Mouse (Mus musculus): Measurements from ENCODE around the gene Rps12.
"Not testable (repeated sequence)": the region's sequence is repeated elsewhere in the genome, so short reads cannot be mapped to it uniquely, and the experiment has no call there.

The Rps12 gene

DNA sequence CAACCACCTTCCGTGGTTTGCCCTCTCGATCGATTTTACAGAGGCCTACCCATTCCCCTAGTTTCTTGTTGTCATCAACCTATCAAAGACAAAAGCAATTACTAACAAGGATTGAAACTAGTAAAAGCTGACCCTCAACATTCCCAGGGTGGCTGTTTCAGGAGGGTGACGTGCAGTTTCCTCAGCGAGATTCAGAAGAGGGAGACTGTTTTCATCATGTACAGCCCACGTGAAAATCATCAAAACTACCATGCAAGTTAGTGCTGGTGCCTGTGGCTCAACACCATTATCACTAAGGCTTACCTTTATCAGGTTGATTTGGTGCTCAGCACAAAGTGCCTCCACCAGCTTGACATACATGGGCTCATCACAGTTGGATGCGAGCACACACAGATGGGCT, 1.5 kb downstream of the Rps12 start:
- not testable (repeated sequence) for DNase-seq (ENCODE audit: low read depth, low spot score)

DNA sequence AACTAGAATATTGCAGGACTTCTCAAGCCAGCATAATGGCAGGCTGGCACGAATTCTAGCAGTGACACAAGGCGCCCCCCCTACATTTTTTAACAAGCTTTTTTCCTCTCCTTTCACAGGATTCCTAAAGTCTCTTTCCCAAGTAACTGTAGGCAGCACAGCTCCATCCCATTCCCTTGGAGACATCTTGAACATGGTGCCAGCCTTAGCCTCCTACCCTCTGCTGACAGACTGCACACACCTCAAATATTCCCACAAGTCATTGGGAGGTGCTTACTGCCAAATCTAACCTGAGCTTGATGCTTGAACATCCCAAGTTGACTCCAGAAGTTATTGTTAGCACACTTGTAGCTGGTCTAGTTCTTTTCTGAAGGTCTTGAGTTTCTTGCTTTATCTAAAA, 3.0 kb downstream of the Rps12 start:
- no peak for DNase-seq (ENCODE audit: low read depth, low spot score)

DNA sequence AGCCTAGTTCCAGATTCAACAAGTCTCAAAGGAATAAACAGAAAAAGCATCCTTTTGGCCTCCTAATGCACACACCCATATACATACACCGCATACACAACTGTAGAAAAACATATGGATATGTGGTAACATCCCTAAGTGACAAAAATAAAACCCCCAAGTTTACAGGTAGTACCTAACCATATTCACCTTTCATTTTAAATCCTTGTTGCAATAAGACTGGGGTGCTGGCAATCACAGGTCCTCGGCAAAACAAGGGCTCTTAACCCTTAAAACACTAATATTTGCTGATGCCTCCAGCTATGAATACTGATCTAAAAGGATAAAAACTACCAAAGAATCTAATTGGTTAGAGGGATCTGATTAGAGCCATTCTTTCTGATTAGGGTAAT, 3.6 kb downstream of the Rps12 start:
- no peak for DNase-seq (ENCODE audit: low read depth, low spot score)

DNA sequence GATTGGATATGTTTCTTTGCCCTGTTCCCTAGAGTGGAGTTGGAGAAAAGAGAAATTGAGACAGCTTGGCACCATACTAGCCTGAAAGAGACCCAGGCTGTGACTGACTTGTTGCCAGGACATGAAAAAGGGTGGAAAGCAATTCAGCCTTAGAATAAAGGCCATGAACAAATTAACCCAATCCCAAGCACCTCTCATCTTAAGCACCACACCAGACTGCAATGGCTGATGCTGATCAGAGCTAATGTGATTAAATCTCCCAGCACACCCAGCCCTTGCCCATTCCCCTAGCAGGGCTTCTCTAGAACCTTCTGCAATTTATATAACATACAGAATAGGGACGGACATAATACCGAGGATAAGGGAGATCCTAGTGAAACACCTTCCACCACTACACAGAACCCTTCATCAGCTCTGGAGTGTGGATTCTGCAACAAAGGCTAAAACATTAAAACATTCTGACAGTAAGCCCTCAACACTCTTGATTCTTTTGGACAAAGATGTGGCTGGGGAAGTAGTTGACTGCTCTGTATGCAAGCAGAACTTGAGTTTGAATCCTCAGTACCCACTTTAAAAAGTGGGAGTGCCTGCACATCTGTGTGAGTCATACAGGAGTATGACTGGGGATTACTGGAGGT, 4.1 kb downstream of the Rps12 start:
- no peak for DNase-seq (ENCODE audit: low read depth, low spot score)

DNA sequence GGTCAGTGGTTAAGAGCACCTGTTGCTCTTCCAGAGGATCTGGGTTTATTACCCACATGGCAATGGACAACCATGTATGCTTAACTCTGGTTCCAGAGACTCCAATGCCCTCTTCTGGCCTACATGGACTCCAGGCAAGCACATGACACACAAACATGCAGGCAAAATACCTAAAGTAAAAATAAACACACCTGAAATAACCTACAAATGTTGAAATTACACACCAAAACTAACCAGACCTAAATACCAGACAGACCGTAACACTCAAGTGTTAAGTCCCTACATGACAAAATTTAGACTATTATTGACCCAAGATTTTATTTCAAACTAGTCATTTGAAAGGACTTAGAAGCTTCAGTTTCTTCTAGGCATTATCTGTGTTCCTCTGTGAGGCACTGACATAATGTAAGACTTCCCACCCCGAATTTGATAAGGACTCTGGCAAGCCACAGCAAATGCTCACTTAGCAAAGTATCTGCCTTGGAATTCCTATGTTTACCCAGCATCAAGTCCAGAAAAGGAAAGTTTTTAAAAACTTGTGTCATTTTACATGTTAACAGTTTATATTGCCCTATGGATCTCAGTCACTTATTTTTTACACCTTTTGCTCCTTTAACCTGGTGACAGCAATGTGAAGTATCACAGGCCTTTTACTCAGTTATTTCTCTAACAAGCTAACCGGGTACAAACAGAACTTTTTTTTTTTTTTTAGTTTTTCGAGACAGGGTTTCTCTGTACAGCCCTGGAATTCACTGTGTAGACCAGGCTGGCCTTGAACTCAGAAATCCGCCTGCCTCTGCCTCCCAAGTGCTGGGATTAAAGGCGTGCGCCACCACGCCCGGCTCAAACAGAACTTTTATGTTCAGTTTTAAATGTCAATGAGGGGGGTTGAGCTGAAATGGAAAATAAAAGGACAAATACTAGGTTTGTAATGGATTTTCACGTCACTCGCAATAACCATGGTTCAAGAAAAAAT, 5.0 kb downstream of the Rps12 start:
- no peak for DNase-seq (ENCODE audit: low read depth, low spot score)

DNA sequence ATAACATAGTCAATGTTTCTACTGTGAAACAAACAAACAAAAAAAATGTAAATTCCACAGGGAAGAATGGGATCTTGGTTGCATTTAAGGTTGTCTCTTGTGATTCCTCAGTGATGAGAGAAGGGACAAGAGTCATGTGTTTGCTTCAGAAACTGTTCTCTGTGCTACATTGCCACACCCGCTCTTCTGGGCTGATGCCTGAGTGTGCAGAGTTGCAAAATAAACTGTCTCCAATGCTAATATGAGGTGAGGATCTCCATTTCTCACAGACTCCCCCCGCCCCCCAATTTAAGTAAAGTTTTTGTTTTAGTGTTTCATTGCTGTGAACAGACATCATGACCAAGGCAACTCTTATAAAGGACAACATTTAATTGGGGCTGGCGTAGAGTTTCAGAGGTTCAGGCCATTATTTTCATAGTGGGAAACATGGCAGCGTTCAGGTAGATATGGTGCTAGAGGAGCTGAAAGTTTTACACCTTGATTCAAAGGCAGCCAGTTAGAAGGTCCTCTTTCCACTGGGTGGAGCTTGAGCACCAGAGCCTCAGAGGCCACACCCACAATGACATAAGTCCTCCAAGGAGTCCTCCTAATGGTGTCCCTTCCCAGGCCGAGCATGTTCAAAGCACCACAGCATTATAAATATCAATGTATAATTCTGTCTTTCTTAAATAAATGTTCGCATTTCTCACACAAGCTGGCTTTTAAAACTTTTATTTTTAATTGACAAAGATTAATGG, 6.4 kb downstream of the Rps12 start:
- DNase-seq (ENCODE audit: low read depth, low spot score) = no peak

DNA sequence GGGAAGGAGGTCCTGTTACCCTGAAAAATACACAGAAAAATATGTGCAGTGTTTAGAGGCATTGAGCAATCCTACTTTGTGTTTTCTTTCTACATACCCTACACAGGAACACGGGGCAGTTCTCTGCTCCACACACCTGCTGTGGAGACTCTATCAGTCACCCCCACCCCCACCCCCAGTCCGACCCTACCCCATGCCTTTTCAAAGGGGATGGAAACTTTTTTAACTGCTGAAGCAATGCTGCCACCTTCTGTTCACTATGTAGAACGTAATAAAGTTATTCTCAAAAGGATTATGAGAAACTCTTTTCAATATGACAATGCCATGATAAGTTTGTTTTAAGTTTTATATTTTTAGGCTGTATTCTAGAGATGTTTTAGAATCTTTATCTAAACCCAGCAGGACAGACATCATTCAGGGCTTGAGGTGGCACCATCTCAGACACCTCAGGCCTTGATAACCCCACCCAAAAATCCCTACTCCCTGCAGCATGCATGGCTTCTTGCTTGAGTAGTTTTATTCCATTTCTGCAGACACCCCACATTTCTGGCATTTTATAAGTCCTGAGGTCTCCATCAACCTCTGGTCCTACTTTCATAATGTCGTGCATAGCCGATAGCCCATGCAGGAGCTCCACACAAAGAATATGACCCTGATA, 9.7 kb downstream of the Rps12 start:
- no peak for DNase-seq (ENCODE audit: low read depth, low spot score)

DNA sequence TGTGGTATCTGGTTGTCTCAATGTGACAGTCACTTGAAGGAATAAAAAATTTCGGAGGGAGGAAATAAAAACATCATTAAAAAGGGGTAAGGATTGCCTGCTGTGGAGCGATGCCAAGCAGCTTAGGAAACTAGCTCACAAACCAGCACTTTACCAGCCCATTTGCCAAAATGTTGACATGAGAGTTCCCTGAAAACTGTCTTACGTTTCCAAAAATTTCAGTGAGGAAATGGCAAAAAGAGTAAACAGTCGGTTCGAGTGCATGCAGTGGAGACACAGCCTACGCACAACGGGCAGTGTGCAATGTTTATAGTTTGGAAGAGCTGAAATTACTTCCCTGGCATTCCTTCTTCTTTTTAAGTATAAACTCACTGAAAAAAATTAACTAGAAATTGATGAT, 32.9 kb downstream of the Rps12 start:
- no peak for DNase-seq (ENCODE audit: low read depth, low spot score)
